Mouse (Mus musculus): Measurements from ENCODE around the gene Blzf1. TPM values are rescaled to one million over a fixed set of nuclear protein-coding genes. Genes with fewer than 3 reads are reported as not detected.

Blzf1 gene
- polyA plus RNA-seq, 1 experiment from 2014 or later = 24.0 TPM

DNA sequence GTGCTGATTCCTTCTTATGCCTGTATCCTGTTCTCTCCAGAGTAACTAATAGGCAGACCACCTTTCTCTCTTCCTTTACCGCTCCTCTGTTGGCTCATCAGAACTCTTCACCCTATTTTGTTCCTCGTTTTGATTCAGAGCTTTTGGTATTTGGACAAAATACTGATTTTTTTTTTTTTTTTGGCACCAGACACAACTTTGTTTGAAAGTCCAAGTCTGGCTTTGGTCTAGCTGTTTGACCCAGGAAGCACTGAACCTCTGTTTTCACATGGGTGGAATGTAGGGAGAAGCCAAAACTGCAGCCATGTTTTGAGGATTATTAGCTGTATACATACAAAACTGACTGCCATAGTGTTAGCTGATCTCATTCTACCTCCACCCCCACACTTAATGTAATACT lies 17.6 kb upstream of the Blzf1 start:
- H3K9me3 ChIP-seq (ENCODE audit: control insufficient read depth, low read length) = no peaks in the 10 kb centered on the region
- H3K27me3 ChIP-seq (ENCODE audit: control insufficient read depth, insufficient read depth, low read length) = no peaks in the 10 kb centered on the region
- no peak for ATAC-seq (ENCODE audit: insufficient number of reproducible peaks, low FRiP score, low TSS enrichment, low read depth)
- no peak overlapping the region for H3K27ac ChIP-seq (replicated peaks; ENCODE audit: low read depth, low read length)
- no peaks in the 10 kb centered on the region for H3K36me3 ChIP-seq (ENCODE audit: control insufficient read depth, insufficient read depth, low read length)
- 92% methylated on average over 2 of the region's 2 CpGs for WGBS
- no peaks in the 10 kb centered on the region for H3K4me1 ChIP-seq (ENCODE audit: control insufficient read depth, insufficient read depth, low read length)
- H3K9ac ChIP-seq (ENCODE audit: low read length) = no peak overlapping the region
- H3K4me2 ChIP-seq (ENCODE audit: low read depth, severe bottlenecking) = no peak overlapping the region
- no peak overlapping the region for H3K4me3 ChIP-seq (ENCODE audit: low read depth, low read length)
- DNase-seq (ENCODE audit: low spot score) = no peak

- no peaks in the 10 kb centered on the region for H3K36me3 ChIP-seq (ENCODE audit: control insufficient read depth, insufficient read depth, low read length)
- H3K27me3 ChIP-seq (ENCODE audit: control insufficient read depth, insufficient read depth, low read length) = no peaks in the 10 kb centered on the region
- H3K9ac ChIP-seq (ENCODE audit: low read length) = no peak overlapping the region
- WGBS = 88% methylated on average over 4 of the region's 4 CpGs
- ATAC-seq (ENCODE audit: insufficient number of reproducible peaks, low FRiP score, low TSS enrichment, low read depth) = no peak
- H3K27ac ChIP-seq (replicated peaks; ENCODE audit: low read depth, low read length) = no peak overlapping the region
- H3K9me3 ChIP-seq (ENCODE audit: control insufficient read depth, low read length) = no peaks in the 10 kb centered on the region
- no peak overlapping the region for H3K4me2 ChIP-seq (ENCODE audit: low read depth, severe bottlenecking)
- H3K4me3 ChIP-seq (ENCODE audit: low read depth, low read length) = no peak overlapping the region
- no peaks in the 10 kb centered on the region for H3K4me1 ChIP-seq (ENCODE audit: control insufficient read depth, insufficient read depth, low read length)
- no peak for DNase-seq (ENCODE audit: low spot score)
These were observed 16.9 kb upstream of the Blzf1 start for GRCm38 (mm10) chr1:164324221-164324620.

- Histone ChIP-seq H3K27me3 (ENCODE audit: control insufficient read depth, insufficient read depth, low read length) (no peaks in the 10 kb centered on the region), H3K4me3 (ENCODE audit: low read depth, low read length) (no peak overlapping the region), H3K9me3 (ENCODE audit: control insufficient read depth, low read length) (no peaks in the 10 kb centered on the region), H3K27ac (replicated peaks; ENCODE audit: low read depth, low read length) (no peak overlapping the region), H3K36me3 (ENCODE audit: control insufficient read depth, insufficient read depth, low read length) (no peaks in the 10 kb centered on the region), H3K9ac (ENCODE audit: low read length) (no peak overlapping the region), H3K4me1 (ENCODE audit: control insufficient read depth, insufficient read depth, low read length) (no peaks in the 10 kb centered on the region), H3K4me2 (ENCODE audit: low read depth, severe bottlenecking) (no peak overlapping the region)
- DNase-seq (ENCODE audit: low spot score) (no peak), ATAC-seq (ENCODE audit: insufficient number of reproducible peaks, low FRiP score, low TSS enrichment, low read depth) (no peak)
- 73% methylated on average over 8 of the region's 8 CpGs for WGBS
These were observed 15.8 kb upstream of the Blzf1 start for GRCm38 (mm10) chr1:164322987-164323650.

DNA sequence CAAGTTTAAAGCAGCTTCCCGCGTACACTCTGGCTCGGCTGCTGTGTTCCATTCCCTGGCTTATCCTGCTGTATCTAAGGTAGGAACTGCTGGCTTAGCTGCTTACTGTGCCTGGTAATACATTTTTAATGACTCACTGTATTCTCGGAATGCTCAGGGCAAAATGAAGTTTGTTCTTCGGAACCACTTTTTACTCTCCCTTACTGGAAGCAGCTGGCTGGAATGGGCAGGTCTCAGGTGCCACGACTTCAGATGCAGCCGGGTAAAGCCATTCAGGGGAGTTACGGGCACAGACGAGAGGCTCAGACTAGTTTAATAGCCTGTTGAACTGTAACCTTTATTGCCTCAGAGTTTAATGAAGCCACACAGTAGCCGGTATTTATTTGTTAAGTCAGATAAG lies 14.1 kb upstream of the Blzf1 start:
- H3K9ac ChIP-seq (ENCODE audit: low read length) = no peak overlapping the region
- ATAC-seq (ENCODE audit: insufficient number of reproducible peaks, low FRiP score, low TSS enrichment, low read depth) (no peak), DNase-seq (ENCODE audit: low spot score) (no peak)
- H3K27ac ChIP-seq (replicated peaks; ENCODE audit: low read depth, low read length) = no peak overlapping the region
- no peak overlapping the region for H3K4me3 ChIP-seq (ENCODE audit: low read depth, low read length)
- 57% methylated on average over 10 of the region's 10 CpGs for WGBS
- H3K27me3 ChIP-seq (ENCODE audit: control insufficient read depth, insufficient read depth, low read length) = no peaks in the 10 kb centered on the region
- no peaks in the 10 kb centered on the region for H3K9me3 ChIP-seq (ENCODE audit: control insufficient read depth, low read length)
- no peaks in the 10 kb centered on the region for H3K4me1 ChIP-seq (ENCODE audit: control insufficient read depth, insufficient read depth, low read length)
- no peak overlapping the region for H3K4me2 ChIP-seq (ENCODE audit: low read depth, severe bottlenecking)
- no peaks in the 10 kb centered on the region for H3K36me3 ChIP-seq (ENCODE audit: control insufficient read depth, insufficient read depth, low read length)

- no peak for DNase-seq (ENCODE audit: low spot score)
- WGBS = 86% methylated on average over 5 of the region's 5 CpGs
These were observed 13.4 kb upstream of the Blzf1 start for GRCm38 (mm10) chr1:164320731-164321130.

DNA sequence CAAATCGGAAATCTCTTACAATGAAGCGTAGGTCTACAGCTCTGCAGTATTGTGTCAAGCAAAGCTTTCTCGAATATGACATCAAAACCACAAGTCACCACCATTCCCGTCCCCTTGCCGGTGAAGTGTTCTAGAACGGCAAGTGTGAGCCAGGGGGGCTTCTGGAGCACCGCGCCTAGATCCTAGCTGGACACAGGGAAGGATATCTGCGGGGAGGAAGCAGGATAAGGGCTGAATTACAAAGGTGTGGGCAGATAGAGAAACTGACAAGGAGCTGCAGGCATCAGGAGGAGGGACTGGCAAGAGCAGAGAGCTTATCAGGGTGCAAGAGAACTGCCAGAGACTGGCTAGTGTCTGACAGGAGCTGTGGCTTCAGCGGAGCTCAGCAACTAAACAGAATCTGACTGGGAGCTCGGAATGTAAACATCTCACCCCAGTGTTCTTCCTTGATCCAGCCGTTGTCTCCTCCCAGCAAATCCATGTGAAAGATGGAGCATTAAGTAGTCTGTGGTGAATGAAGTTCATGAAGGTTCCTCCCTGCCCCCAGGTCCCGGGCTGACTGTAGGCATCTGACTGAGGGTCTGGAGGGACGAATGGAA lies 12.4 kb upstream of the Blzf1 start:
- DNase-seq (ENCODE audit: low spot score) (no peak), ATAC-seq (ENCODE audit: insufficient number of reproducible peaks, low FRiP score, low TSS enrichment, low read depth) (no peak)
- H3K9ac ChIP-seq (ENCODE audit: low read length) = no peak overlapping the region
- no peak overlapping the region for H3K4me3 ChIP-seq (ENCODE audit: low read depth, low read length)
- 78% methylated on average over 14 of the region's 14 CpGs for WGBS
- H3K36me3 ChIP-seq (ENCODE audit: control insufficient read depth, insufficient read depth, low read length) = no peaks in the 10 kb centered on the region
- H3K27ac ChIP-seq (replicated peaks; ENCODE audit: low read depth, low read length) = no peak overlapping the region
- H3K27me3 ChIP-seq (ENCODE audit: control insufficient read depth, insufficient read depth, low read length) = no peaks in the 10 kb centered on the region
- H3K9me3 ChIP-seq (ENCODE audit: control insufficient read depth, low read length) = no peaks in the 10 kb centered on the region
- H3K4me2 ChIP-seq (ENCODE audit: low read depth, severe bottlenecking) = no peak overlapping the region
- H3K4me1 ChIP-seq (ENCODE audit: control insufficient read depth, insufficient read depth, low read length) = no peaks in the 10 kb centered on the region

More at GRCm38 (mm10) chr1:164320731-164321130, 13.4 kb upstream of the Blzf1 start:
- Histone ChIP-seq H3K27me3 (ENCODE audit: control insufficient read depth, insufficient read depth, low read length) (no peaks in the 10 kb centered on the region), H3K4me3 (ENCODE audit: low read depth, low read length) (no peak overlapping the region), H3K9ac (ENCODE audit: low read length) (no peak overlapping the region), H3K9me3 (ENCODE audit: control insufficient read depth, low read length) (no peaks in the 10 kb centered on the region), H3K4me2 (ENCODE audit: low read depth, severe bottlenecking) (no peak overlapping the region), H3K4me1 (ENCODE audit: control insufficient read depth, insufficient read depth, low read length) (no peaks in the 10 kb centered on the region), H3K27ac (replicated peaks; ENCODE audit: low read depth, low read length) (no peak overlapping the region), H3K36me3 (ENCODE audit: control insufficient read depth, insufficient read depth, low read length) (no peaks in the 10 kb centered on the region)
- no peak for ATAC-seq (ENCODE audit: insufficient number of reproducible peaks, low FRiP score, low TSS enrichment, low read depth)

DNA sequence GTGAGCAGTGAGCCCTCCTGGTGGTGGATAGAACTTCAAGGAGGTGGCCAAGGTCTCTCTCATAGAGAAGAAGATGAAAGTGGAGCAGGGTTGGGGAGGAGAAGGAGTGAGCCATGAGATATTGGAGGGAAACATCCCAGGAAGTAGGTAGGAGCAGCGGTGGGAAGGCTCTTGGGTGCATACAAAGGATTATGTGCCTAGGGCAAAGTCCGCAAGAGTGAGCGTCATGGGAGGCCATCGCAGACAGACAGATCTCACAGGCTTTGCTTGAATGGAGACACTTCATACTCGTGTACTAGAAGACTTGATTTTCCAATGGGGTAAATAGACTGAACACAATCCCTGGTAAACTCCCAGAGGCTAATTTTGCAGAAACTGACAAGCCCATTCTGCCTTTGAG lies 11.2 kb upstream of the Blzf1 start:
- Histone ChIP-seq H3K9ac (ENCODE audit: low read length) (no peak overlapping the region), H3K27me3 (ENCODE audit: control insufficient read depth, insufficient read depth, low read length) (no peaks in the 10 kb centered on the region), H3K4me3 (ENCODE audit: low read depth, low read length) (no peak overlapping the region), H3K36me3 (ENCODE audit: control insufficient read depth, insufficient read depth, low read length) (no peaks in the 10 kb centered on the region), H3K27ac (replicated peaks; ENCODE audit: low read depth, low read length) (no peak overlapping the region), H3K4me1 (ENCODE audit: control insufficient read depth, insufficient read depth, low read length) (no peaks in the 10 kb centered on the region), H3K4me2 (ENCODE audit: low read depth, severe bottlenecking) (no peak overlapping the region), H3K9me3 (ENCODE audit: control insufficient read depth, low read length) (no peaks in the 10 kb centered on the region)
- no peak for ATAC-seq (ENCODE audit: insufficient number of reproducible peaks, low FRiP score, low TSS enrichment, low read depth)
- no peak for DNase-seq (ENCODE audit: low spot score)
- WGBS = 93% methylated on average over 5 of the region's 5 CpGs

- H3K27ac ChIP-seq (replicated peaks; ENCODE audit: low read depth, low read length) = no peak overlapping the region
- WGBS = 85% methylated on average over 9 of the region's 9 CpGs
These were observed 10.0 kb upstream of the Blzf1 start for GRCm38 (mm10) chr1:164317261-164317660.

More at GRCm38 (mm10) chr1:164317261-164317660, 10.0 kb upstream of the Blzf1 start:
- Histone ChIP-seq H3K4me2 (ENCODE audit: low read depth, severe bottlenecking) (no peak overlapping the region), H3K27me3 (ENCODE audit: control insufficient read depth, insufficient read depth, low read length) (no peaks in the 10 kb centered on the region), H3K4me3 (ENCODE audit: low read depth, low read length) (no peak overlapping the region), H3K9ac (ENCODE audit: low read length) (no peak overlapping the region), H3K9me3 (ENCODE audit: control insufficient read depth, low read length) (no peaks in the 10 kb centered on the region), H3K36me3 (ENCODE audit: control insufficient read depth, insufficient read depth, low read length) (0 out of 2 replicates have a peak, but pooled peaks cover 2% of the 10 kb centered on the region), H3K4me1 (ENCODE audit: control insufficient read depth, insufficient read depth, low read length) (no peaks in the 10 kb centered on the region)
- DNase-seq (ENCODE audit: low spot score) (no peak), ATAC-seq (ENCODE audit: insufficient number of reproducible peaks, low FRiP score, low TSS enrichment, low read depth) (no peak)

All from limb, embryonic 11.5 days (tissue).